Mouse (Mus musculus) kidney, embryonic 16.5 days (tissue): ENCODE measurements at regions not wholly inside any gene's neighbourhood (a gene's known extent, or its start where the extent isn't known, plus 50 kb on each side); places are given as distances from the start of the nearest gene placed in this dataset.
A peak's percentile ranks its signal among the peaks of the same experiment; 100 is the strongest.

Source experiments
- ATAC-seq: fragments of 200-750 bp; cut with Nextera tagmentation; 2 replicates; pipeline ENCODE4 v1.8.0; 2017; ENCODE audit warnings: moderate TSS enrichment; ENCODE audit not compliant: low FRiP score, low TSS enrichment
- H3K27ac ChIP-seq: fragments of 300-500 bp; sonication (generic); 2 replicates; pipeline ENCODE4 v1.5.1; 2014; ENCODE audit warnings: low read length
- H3K27me3 ChIP-seq: fragments of 300-500 bp; sonication (generic); 2 replicates; pipeline ENCODE4 v1.6.1; 2014; ENCODE audit warnings: low read length, control low read depth, mixed read lengths; ENCODE audit not compliant: insufficient read depth
- H3K36me3 ChIP-seq: fragments of 300-500 bp; sonication (generic); 2 replicates; pipeline ENCODE4 v1.6.1; 2014; ENCODE audit warnings: low read length, control low read depth, mixed read lengths; ENCODE audit not compliant: insufficient read depth
- H3K4me1 ChIP-seq: fragments of 300-500 bp; sonication (generic); 2 replicates; pipeline ENCODE4 v1.6.1; 2014; ENCODE audit warnings: low read length, control low read depth, mixed read lengths; ENCODE audit not compliant: insufficient read depth
- H3K4me2 ChIP-seq: fragments of 300-500 bp; sonication (generic); replicated peaks from 2 replicates; pipeline ENCODE4 v1.6.1; 2014; ENCODE audit warnings: low read depth, low read length
- H3K4me3 ChIP-seq: fragments of 300-500 bp; sonication (generic); 2 replicates; pipeline ENCODE4 v1.5.1; 2014; ENCODE audit warnings: mild to moderate bottlenecking, low read length
- H3K9ac ChIP-seq: fragments of 300-500 bp; sonication (generic); replicated peaks from 2 replicates; pipeline ENCODE4 v1.6.1; 2014; ENCODE audit warnings: low read length
- H3K9me3 ChIP-seq: fragments of 300-500 bp; sonication (generic); 2 replicates; pipeline ENCODE4 v1.6.1; 2016; ENCODE audit warnings: low read length, control low read depth
- WGBS: fragments of 180-500 bp; shearing (Covaris S2); extraction: QIAGEN DNeasy Blood & Tissue Kit; methylation state at CpG from one replicate; pipeline ENCODE4 v1.1.7; 2014; 5-methylcytosine and 5-hydroxymethylcytosine counted together

- ATAC-seq, result no peak
- Histone ChIP-seq H3K27ac (no peak overlapping the region), H3K27me3 (no peaks in the 10 kb centered on the region), H3K4me3 (no peak overlapping the region), H3K4me2 (no peak overlapping the region), H3K36me3 (no peaks in the 10 kb centered on the region), H3K9me3 (no peaks in the 10 kb centered on the region), H3K4me1 (peaks cover 3% of the 10 kb centered on the region; the same call in 1 of the 2 replicates), H3K9ac (no peak overlapping the region)
- WGBS, result 78% methylated on average over 9 of the region's 9 CpGs
Measured at GRCm38 (mm10) chr4:106220621-106221020, 95.4 kb upstream of the Usp24 start.

GRCm38 (mm10) chr4:106225184-106225862, 90.7 kb upstream of the Usp24 start:
- Histone ChIP-seq H3K27me3 (no peaks in the 10 kb centered on the region), H3K9ac (peak overlapping the region; percentile 36; the same call in 1 of the 2 replicates), H3K4me2 (no peak overlapping the region; the same call in 1 of the 2 replicates), H3K27ac (no peak overlapping the region), H3K9me3 (no peaks in the 10 kb centered on the region), H3K4me1 (peaks cover 3% of the 10 kb centered on the region; the same call in 1 of the 2 replicates), H3K36me3 (no peaks in the 10 kb centered on the region), H3K4me3 (no peak overlapping the region)
- peak; percentile 40; the same call in 1 of the 2 replicates for ATAC-seq
- WGBS, result 49% methylated on average over 12 of the region's 12 CpGs

DNA sequence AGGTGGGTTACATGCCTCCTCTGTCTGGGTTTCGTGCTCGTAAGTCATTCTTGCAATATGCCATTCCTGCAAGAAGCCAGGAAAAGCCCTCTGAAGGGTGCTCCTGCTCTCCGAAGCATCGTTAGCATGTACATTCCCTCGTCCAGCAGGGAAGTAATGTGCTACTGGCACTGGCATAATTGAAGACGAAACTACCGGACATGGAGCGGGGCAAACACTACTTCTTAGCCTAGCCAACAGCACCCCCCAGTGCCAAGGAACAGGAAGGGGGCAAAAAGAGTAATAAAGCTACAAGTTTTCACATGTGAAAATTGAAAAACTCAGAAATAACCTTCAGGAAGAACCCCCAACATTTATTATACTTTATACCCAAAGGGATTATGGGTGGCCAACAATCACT, 88.6 kb upstream of the Usp24 start:
- ATAC-seq, result no peak
- Histone ChIP-seq H3K9ac (no peak overlapping the region), H3K36me3 (no peaks in the 10 kb centered on the region), H3K4me2 (no peak overlapping the region), H3K27ac (no peak overlapping the region), H3K4me3 (no peak overlapping the region), H3K27me3 (no peaks in the 10 kb centered on the region), H3K4me1 (peaks cover 6% of the 10 kb centered on the region), H3K9me3 (no peaks in the 10 kb centered on the region)
- 58% methylated on average over 8 of the region's 8 CpGs for WGBS

DNA sequence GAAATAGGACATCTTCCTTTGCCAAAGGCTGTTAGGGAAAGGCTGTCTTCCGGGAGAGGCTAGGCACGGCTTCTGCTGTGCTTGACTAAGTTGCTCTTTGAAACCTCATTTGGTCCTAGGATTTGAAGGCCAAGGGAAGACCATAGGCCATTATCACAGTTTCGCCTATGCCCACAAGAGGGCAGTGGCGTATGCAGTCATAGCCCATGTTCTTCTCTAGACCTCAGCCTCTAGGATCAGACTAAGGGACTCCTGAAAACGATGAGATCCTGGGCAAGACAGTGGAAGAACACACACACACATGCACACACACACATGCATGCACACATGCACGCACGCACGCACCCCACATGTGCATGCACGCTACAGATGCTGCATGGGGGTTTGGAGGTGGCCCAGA, 87.5 kb upstream of the Usp24 start:
- H3K4me1 ChIP-seq, result peaks cover 10% of the 10 kb centered on the region
- H3K36me3 ChIP-seq, result no peaks in the 10 kb centered on the region
- H3K4me3 ChIP-seq, result no peak overlapping the region
- ATAC-seq, result peak; percentile 80
- H3K4me2 ChIP-seq, result no peak overlapping the region
- H3K27me3 ChIP-seq, result no peaks in the 10 kb centered on the region
- no peak overlapping the region for H3K27ac ChIP-seq
- WGBS, result 35% methylated on average over 9 of the region's 9 CpGs
- H3K9ac ChIP-seq, result no peak overlapping the region
- no peaks in the 10 kb centered on the region for H3K9me3 ChIP-seq

DNA sequence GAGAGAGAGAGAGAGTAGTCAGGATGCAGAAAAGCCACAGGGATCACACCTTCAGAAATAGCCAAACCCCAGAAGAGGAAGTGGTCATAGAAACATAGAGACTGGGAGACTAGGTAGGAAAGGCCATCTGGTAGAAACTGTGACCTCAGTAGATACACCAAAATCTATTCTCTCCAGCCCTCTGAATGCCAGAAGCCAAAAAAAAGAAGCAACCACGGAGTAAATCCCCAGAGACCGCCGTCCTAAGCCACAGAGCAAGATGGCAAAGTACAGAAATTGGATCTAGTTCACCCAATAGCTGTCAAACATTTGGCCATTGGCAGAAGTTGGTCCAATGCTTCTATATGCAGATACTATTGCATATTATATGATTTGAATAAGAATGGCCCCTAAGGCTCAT, 86.5 kb upstream of the Usp24 start:
- Histone ChIP-seq H3K4me1 (peaks cover 10% of the 10 kb centered on the region), H3K9ac (no peak overlapping the region), H3K9me3 (no peaks in the 10 kb centered on the region), H3K36me3 (no peaks in the 10 kb centered on the region), H3K27me3 (no peaks in the 10 kb centered on the region), H3K4me2 (no peak overlapping the region), H3K27ac (no peak overlapping the region), H3K4me3 (no peak overlapping the region)
- 70% methylated on average over 3 of the region's 3 CpGs for WGBS
- ATAC-seq, result no peak

- Histone ChIP-seq H3K4me3 (no peak overlapping the region), H3K9me3 (no peaks in the 10 kb centered on the region), H3K27ac (peak overlapping the region; percentile 50; the same call in 1 of the 2 replicates), H3K27me3 (no peaks in the 10 kb centered on the region), H3K9ac (peak overlapping the region; percentile 29; the same call in 1 of the 2 replicates), H3K4me1 (peaks cover 7% of the 10 kb centered on the region), H3K4me2 (no peak overlapping the region), H3K36me3 (no peaks in the 10 kb centered on the region)
- no peak for ATAC-seq
- WGBS, result 9% methylated on average over 9 of the region's 9 CpGs
Measured at GRCm38 (mm10) chr4:106232499-106232970, 83.5 kb upstream of the Usp24 start.

DNA sequence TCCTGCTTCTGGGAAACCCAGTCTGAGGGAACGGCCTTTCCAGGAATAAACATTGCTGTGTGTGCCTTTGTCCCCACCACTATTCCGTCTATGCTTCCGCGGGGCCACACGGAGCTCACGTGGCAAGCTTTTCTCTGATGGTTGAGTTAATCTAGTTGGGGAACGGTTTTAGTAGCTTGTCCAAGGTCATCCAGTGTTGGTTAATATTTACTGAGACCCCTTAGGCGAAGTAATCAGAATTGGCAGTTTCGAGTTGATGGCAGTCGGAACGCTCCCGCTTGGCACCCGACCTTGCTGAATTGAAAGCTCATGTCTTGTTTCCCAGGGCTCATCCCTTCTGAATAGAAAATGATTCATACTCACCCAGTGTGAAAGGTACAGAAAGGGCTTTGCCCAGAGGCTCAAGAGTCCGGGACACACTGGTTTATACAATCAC, 71.6 kb upstream of the Usp24 start:
- peak; percentile 79 for ATAC-seq
- 82% methylated on average over 14 of the region's 14 CpGs for WGBS
- Histone ChIP-seq H3K9ac (no peak overlapping the region), H3K36me3 (no peaks in the 10 kb centered on the region), H3K4me1 (no peaks in the 10 kb centered on the region), H3K27ac (peak overlapping the region; percentile 51), H3K4me2 (no peak overlapping the region), H3K27me3 (no peaks in the 10 kb centered on the region), H3K9me3 (no peaks in the 10 kb centered on the region), H3K4me3 (no peak overlapping the region)

- H3K9ac ChIP-seq, result no peak overlapping the region
- no peak overlapping the region for H3K4me3 ChIP-seq
- no peaks in the 10 kb centered on the region for H3K36me3 ChIP-seq
- 78% methylated on average over 9 of the region's 9 CpGs for WGBS
- no peak overlapping the region for H3K4me2 ChIP-seq
- H3K27me3 ChIP-seq, result no peaks in the 10 kb centered on the region
- H3K9me3 ChIP-seq, result no peaks in the 10 kb centered on the region
- no peaks in the 10 kb centered on the region for H3K4me1 ChIP-seq
- ATAC-seq, result peak; percentile 57; the same call in 1 of the 2 replicates
- H3K27ac ChIP-seq, result peak overlapping the region; percentile 51; the same call in 1 of the 2 replicates
Measured at GRCm38 (mm10) chr4:106244826-106245510, 71.0 kb upstream of the Usp24 start.

GRCm38 (mm10) chr4:106246695-106247094, 69.3 kb upstream of the Usp24 start:
- Histone ChIP-seq H3K27ac (no peak overlapping the region), H3K4me3 (no peak overlapping the region), H3K9me3 (no peaks in the 10 kb centered on the region), H3K4me1 (no peaks in the 10 kb centered on the region), H3K36me3 (no peaks in the 10 kb centered on the region), H3K4me2 (no peak overlapping the region), H3K27me3 (no peaks in the 10 kb centered on the region), H3K9ac (no peak overlapping the region)
- WGBS, result 73% methylated on average over 2 of the region's 2 CpGs
- ATAC-seq, result no peak

DNA sequence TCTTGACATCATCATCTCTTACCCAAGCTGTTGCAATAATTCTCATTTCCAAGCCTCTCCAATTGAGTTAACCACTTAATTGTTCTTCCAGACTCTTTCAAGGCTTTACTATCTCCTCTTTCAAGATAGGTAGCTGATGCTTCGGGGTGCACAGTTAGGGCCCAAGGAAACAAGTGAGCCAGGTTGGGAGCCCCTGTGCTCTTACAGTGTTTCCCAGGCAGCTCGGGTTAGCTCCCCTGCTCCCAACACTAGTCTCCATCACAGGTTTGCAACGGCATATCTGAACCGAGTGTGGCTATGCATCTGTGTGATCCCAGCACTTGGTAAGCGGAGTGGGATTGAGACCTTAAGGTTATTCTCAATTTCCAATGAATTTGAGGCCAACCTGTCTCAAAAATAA, 68.6 kb upstream of the Usp24 start:
- Histone ChIP-seq H3K9me3 (no peaks in the 10 kb centered on the region; the same call in 1 of the 2 replicates), H3K4me2 (no peak overlapping the region), H3K27ac (no peak overlapping the region), H3K27me3 (no peaks in the 10 kb centered on the region), H3K4me1 (no peaks in the 10 kb centered on the region), H3K4me3 (no peak overlapping the region), H3K36me3 (no peaks in the 10 kb centered on the region), H3K9ac (no peak overlapping the region)
- 90% methylated on average over 5 of the region's 5 CpGs for WGBS
- ATAC-seq, result no peak
